Mouse (Mus musculus) thymus, adult 2 months (tissue): ENCODE results near the gene 4930523C07Rik. TPM values are rescaled to one million over a fixed set of nuclear protein-coding genes. Genes with fewer than 3 reads are reported as not detected.

Experiments used
- DNase-seq: peaks from one replicate; pipeline ENCODE4 v3.0.0; 2021
- H3K27ac ChIP-seq: fragments of 200-500 bp; 2 replicates; pipeline ENCODE4 v1.5.1; 2012; ENCODE audit warnings: low read length, control low read depth; ENCODE audit not compliant: control insufficient read depth, insufficient read depth
- H3K27me3 ChIP-seq: fragments of 200-500 bp; 2 replicates; pipeline ENCODE4 v1.6.1; 2012; ENCODE audit warnings: mild to moderate bottlenecking, low read length, moderate library complexity, mixed read lengths; ENCODE audit not compliant: control insufficient read depth, insufficient read depth
- H3K36me3 ChIP-seq: fragments of 200-500 bp; 2 replicates; pipeline ENCODE4 v1.6.1; 2012; ENCODE audit warnings: mild to moderate bottlenecking, low read length, moderate library complexity; ENCODE audit not compliant: control insufficient read depth, insufficient read depth
- H3K4me1 ChIP-seq: fragments of 200-500 bp; replicated peaks from 2 replicates; pipeline ENCODE4 v1.6.1; 2012; ENCODE audit warnings: low read length; ENCODE audit not compliant: control insufficient read depth, insufficient read depth
- H3K4me3 ChIP-seq: fragments of 200-500 bp; 2 replicates; pipeline ENCODE4 v1.5.1; 2012; ENCODE audit warnings: mild to moderate bottlenecking, low read length, control low read depth, moderate library complexity; ENCODE audit not compliant: control insufficient read depth, insufficient read depth
- CTCF ChIP-seq: fragments of 200-500 bp; IDR thresholded peaks from 2 replicates; pipeline ENCODE4 v1.5.1; 2012; ENCODE audit warnings: mild to moderate bottlenecking, control low read depth, low read length, moderate library complexity, borderline replicate concordance; ENCODE audit not compliant: control insufficient read depth, poor library complexity, insufficient read depth; ENCODE audit errors: extremely low read depth
- POLR2A ChIP-seq: fragments of 200-500 bp; IDR thresholded peaks from 2 replicates; pipeline ENCODE4 v1.6.1; 2012; ENCODE audit warnings: mild to moderate bottlenecking, low read length, control low read depth, moderate library complexity; ENCODE audit not compliant: control insufficient read depth, poor library complexity, insufficient read depth; ENCODE audit errors: extremely low read depth
- WGBS: fragments of 180-500 bp; shearing (Covaris S2); methylation state at CpG from one replicate; pipeline ENCODE4 v1.1.7; 2018; 5-methylcytosine and 5-hydroxymethylcytosine counted together
- polyA plus RNA-seq: library from polyadenylated mRNA; depleted of rRNA; stranded (reverse); fragments of >200 nt; gene quantifications from 2 replicates; pipeline ENCODE4 v1.2.3, GENCODE M21; 2012

Gene 4930523C07Rik
- polyA plus RNA-seq, 1 experiment, result 25.8 TPM

- no peak overlapping the region for H3K4me3 ChIP-seq
- H3K36me3 ChIP-seq, result no peaks in the 10 kb centered on the region; the same call in 1 of the 2 replicates
- no peak overlapping the region for H3K27ac ChIP-seq
- H3K4me1 ChIP-seq, result peaks cover 4% of the 10 kb centered on the region
- TF ChIP-seq POLR2A (no peak), CTCF (no peak)
- DNase-seq, result no peak
- 84% methylated on average over 5 of the region's 5 CpGs for WGBS
- no peaks in the 10 kb centered on the region for H3K27me3 ChIP-seq
Measured at GRCm38 (mm10) chr1:160061321-160061720, 17.1 kb downstream of the 4930523C07Rik start.

GRCm38 (mm10) chr1:160061725-160062366 is 17.7 kb downstream of the 4930523C07Rik start:
- peak; percentile 75 for DNase-seq

GRCm38 (mm10) chr1:160064547-160065144 is 20.5 kb downstream of the 4930523C07Rik start:
- Histone ChIP-seq H3K36me3 (no peaks in the 10 kb centered on the region), H3K27ac (no peak overlapping the region), H3K4me1 (no peaks in the 10 kb centered on the region), H3K4me3 (no peak overlapping the region), H3K27me3 (no peaks in the 10 kb centered on the region)
- no peak for TF ChIP-seq CTCF
- TF ChIP-seq POLR2A, result no peak
- no peak for DNase-seq
- 94% methylated on average over 7 of the region's 7 CpGs for WGBS

More at GRCm38 (mm10) chr1:160061725-160062366, 17.7 kb downstream of the 4930523C07Rik start:
- TF ChIP-seq CTCF, result no peak; the same call in 1 of the 2 replicates
- TF ChIP-seq POLR2A, result no peak
- WGBS, result 80% methylated on average over 3 of the region's 3 CpGs
- Histone ChIP-seq H3K36me3 (no peaks in the 10 kb centered on the region; the same call in 1 of the 2 replicates), H3K27ac (no peak overlapping the region), H3K27me3 (no peaks in the 10 kb centered on the region), H3K4me1 (peaks cover 4% of the 10 kb centered on the region; the same call in 1 of the 2 replicates), H3K4me3 (no peak overlapping the region)

GRCm38 (mm10) chr1:160078882-160079661 is 34.9 kb downstream of the 4930523C07Rik start:
- Histone ChIP-seq H3K27me3 (no peaks in the 10 kb centered on the region), H3K27ac (peak overlapping the region; percentile 65), H3K4me3 (peak overlapping the region; percentile 29), H3K36me3 (peaks cover 33% of the 10 kb centered on the region), H3K4me1 (peaks cover 8% of the 10 kb centered on the region)
- TF ChIP-seq POLR2A (no peak), CTCF (no peak)
- WGBS, result 25% methylated on average over 14 of the region's 14 CpGs
- peak; percentile 64 for DNase-seq

GRCm38 (mm10) chr1:160080800-160081436 is 36.7 kb downstream of the 4930523C07Rik start:
- no peaks in the 10 kb centered on the region for H3K27me3 ChIP-seq
- peak; percentile 85 for DNase-seq
- H3K4me1 ChIP-seq, result peaks cover 8% of the 10 kb centered on the region
- TF ChIP-seq CTCF (no peak), POLR2A (no peak)
- H3K4me3 ChIP-seq, result no peak overlapping the region
- no peak overlapping the region for H3K27ac ChIP-seq
- WGBS, result 34% methylated on average over 2 of the region's 2 CpGs
- peaks cover 20% of the 10 kb centered on the region for H3K36me3 ChIP-seq

GRCm38 (mm10) chr1:160082647-160083046 is 38.5 kb downstream of the 4930523C07Rik start:
- WGBS, result 74% methylated on average over 1 of the region's 1 CpGs

More at GRCm38 (mm10) chr1:160082647-160083046, 38.5 kb downstream of the 4930523C07Rik start:
- Histone ChIP-seq H3K4me1 (peaks cover 8% of the 10 kb centered on the region), H3K27ac (no peak overlapping the region), H3K4me3 (no peak overlapping the region), H3K36me3 (peaks cover 5% of the 10 kb centered on the region), H3K27me3 (no peaks in the 10 kb centered on the region)
- TF ChIP-seq POLR2A (no peak), CTCF (no peak)
- DNase-seq, result no peak
